Mouse (Mus musculus): Measurements from ENCODE around the gene Mettl17. TPM values are rescaled to one million over a fixed set of nuclear protein-coding genes. Genes with fewer than 3 reads are reported as not detected.
"Not testable (repeated sequence)": the region's sequence is repeated elsewhere in the genome, so short reads cannot be mapped to it uniquely, and the experiment has no call there.

The Mettl17 gene
- polyA plus RNA-seq (2016; fragmentation: Nextera tagmentation; extraction: Ambion mirVana): 19.6 and 20.4 TPM in 2 replicates

GRCm38 (mm10) chr14:51884598-51885331 lies at the start of gene Mettl17:
Mettl17 (plus strand) TSS chr14:51884842.
- H3K9me3 ChIP-seq (replicated peaks): no peaks in the 10 kb centered on the region
- H3K36me3 ChIP-seq: peaks cover 32% of the 10 kb centered on the region
- ATAC-seq: peak; percentile 97
- under 1% methylated on average over 43 of the region's 43 CpGs for WGBS (ENCODE audit: insufficient replicate concordance)
- H3K4me1 ChIP-seq: peaks cover 21% of the 10 kb centered on the region
- H3K4me2 ChIP-seq: peak within 1 kb of the TSS; percentile 90
- no peaks in the 10 kb centered on the region for H3K27me3 ChIP-seq (replicated peaks)
- peak within 1 kb of the TSS; percentile 72 for H3K27ac ChIP-seq
- H3K9ac ChIP-seq: peak within 1 kb of the TSS; percentile 72
- peak within 1 kb of the TSS; percentile 83 for H3K4me3 ChIP-seq

GRCm38 (mm10) chr14:51838480-51838879 lies 46.2 kb upstream of the Mettl17 start:
- not testable (repeated sequence) for H3K9ac ChIP-seq; H3K4me1 ChIP-seq; H3K9me3 ChIP-seq (replicated peaks); H3K4me2 ChIP-seq; H3K27me3 ChIP-seq (replicated peaks); H3K4me3 ChIP-seq; H3K27ac ChIP-seq; ATAC-seq; H3K36me3 ChIP-seq
- 23% methylated on average over 2 of the region's 2 CpGs for WGBS (ENCODE audit: insufficient replicate concordance)

GRCm38 (mm10) chr14:51842250-51842649 lies 42.4 kb upstream of the Mettl17 start:
- Histone ChIP-seq H3K36me3 (no peaks in the 10 kb centered on the region), H3K27me3 (replicated peaks) (no peaks in the 10 kb centered on the region), H3K4me3 (no peak overlapping the region), H3K9ac (no peak overlapping the region), H3K4me2 (no peak overlapping the region), H3K9me3 (replicated peaks) (no peaks in the 10 kb centered on the region), H3K27ac (no peak overlapping the region), H3K4me1 (no peaks in the 10 kb centered on the region)
- no peak for ATAC-seq
- WGBS (ENCODE audit: insufficient replicate concordance): 50% methylated on average over 1 of the region's 1 CpGs

- no peak overlapping the region for H3K27ac ChIP-seq
- no peaks in the 10 kb centered on the region for H3K4me1 ChIP-seq
- H3K27me3 ChIP-seq (replicated peaks): no peaks in the 10 kb centered on the region
- no peak overlapping the region for H3K4me3 ChIP-seq
- WGBS (ENCODE audit: insufficient replicate concordance): 54% methylated on average over 2 of the region's 2 CpGs
- no peak overlapping the region for H3K4me2 ChIP-seq
- no peaks in the 10 kb centered on the region for H3K36me3 ChIP-seq
- no peak for ATAC-seq
- no peaks in the 10 kb centered on the region for H3K9me3 ChIP-seq (replicated peaks)
- H3K9ac ChIP-seq: no peak overlapping the region
Observed at GRCm38 (mm10) chr14:51842781-51843180, 41.9 kb upstream of the Mettl17 start.

GRCm38 (mm10) chr14:51843882-51844281 lies 40.8 kb upstream of the Mettl17 start:
- Histone ChIP-seq H3K4me1 (no peaks in the 10 kb centered on the region), H3K9me3 (replicated peaks) (no peaks in the 10 kb centered on the region), H3K27me3 (replicated peaks) (no peaks in the 10 kb centered on the region), H3K9ac (no peak overlapping the region), H3K36me3 (no peaks in the 10 kb centered on the region), H3K27ac (no peak overlapping the region), H3K4me3 (no peak overlapping the region), H3K4me2 (no peak overlapping the region)
- no peak for ATAC-seq

GRCm38 (mm10) chr14:51846566-51846965 lies 38.1 kb upstream of the Mettl17 start:
- no peaks in the 10 kb centered on the region for H3K27me3 ChIP-seq (replicated peaks)
- no peaks in the 10 kb centered on the region for H3K4me1 ChIP-seq
- H3K9ac ChIP-seq: no peak overlapping the region
- 62% methylated on average over 3 of the region's 3 CpGs for WGBS (ENCODE audit: insufficient replicate concordance)
- no peaks in the 10 kb centered on the region for H3K36me3 ChIP-seq
- H3K9me3 ChIP-seq (replicated peaks): no peaks in the 10 kb centered on the region
- no peak overlapping the region for H3K4me3 ChIP-seq
- no peak for ATAC-seq
- no peak overlapping the region for H3K4me2 ChIP-seq
- H3K27ac ChIP-seq: no peak overlapping the region

- H3K4me1 ChIP-seq; H3K9ac ChIP-seq; ATAC-seq; H3K27ac ChIP-seq; H3K4me2 ChIP-seq; H3K4me3 ChIP-seq; H3K36me3 ChIP-seq; H3K9me3 ChIP-seq (replicated peaks); H3K27me3 ChIP-seq (replicated peaks): not testable (repeated sequence)
- 44% methylated on average over 3 of the region's 3 CpGs for WGBS (ENCODE audit: insufficient replicate concordance)
Observed at GRCm38 (mm10) chr14:51851006-51851405, 33.6 kb upstream of the Mettl17 start.

- H3K36me3 ChIP-seq: no peaks in the 10 kb centered on the region
- H3K4me2 ChIP-seq: no peak within 1 kb of the TSS
- H3K27me3 ChIP-seq (replicated peaks): no peaks in the 10 kb centered on the region
- H3K27ac ChIP-seq: no peak within 1 kb of the TSS
- no peak within 1 kb of the TSS for H3K9ac ChIP-seq
- no peaks in the 10 kb centered on the region for H3K9me3 ChIP-seq (replicated peaks)
- no peak within 1 kb of the TSS for H3K4me3 ChIP-seq
- ATAC-seq: no peak
- H3K4me1 ChIP-seq: no peaks in the 10 kb centered on the region
Observed at GRCm38 (mm10) chr14:51853399-51853798, 31.2 kb upstream of the Mettl17 start, which contains the start of gene Ear6. Ear6 (plus strand) TSS chr14:51853699.

- 56% methylated on average over 7 of the region's 7 CpGs for WGBS (ENCODE audit: insufficient replicate concordance)
Observed at GRCm38 (mm10) chr14:51855280-51855679, 29.4 kb upstream of the Mettl17 start.

GRCm38 (mm10) chr14:51863603-51864002 lies 21.0 kb upstream of the Mettl17 start:
- not testable (repeated sequence) for H3K9ac ChIP-seq; H3K4me1 ChIP-seq; H3K4me3 ChIP-seq; H3K36me3 ChIP-seq; H3K4me2 ChIP-seq; H3K9me3 ChIP-seq (replicated peaks); ATAC-seq; H3K27ac ChIP-seq; H3K27me3 ChIP-seq (replicated peaks)
- 6% methylated on average over 1 of the region's 1 CpGs for WGBS (ENCODE audit: insufficient replicate concordance)

More at GRCm38 (mm10) chr14:51855280-51855679, 29.4 kb upstream of the Mettl17 start:
- not testable (repeated sequence) for H3K4me1 ChIP-seq; H3K27me3 ChIP-seq (replicated peaks); H3K36me3 ChIP-seq; H3K9ac ChIP-seq; ATAC-seq; H3K4me2 ChIP-seq; H3K4me3 ChIP-seq; H3K9me3 ChIP-seq (replicated peaks); H3K27ac ChIP-seq

- ATAC-seq: no peak
Observed at GRCm38 (mm10) chr14:51870756-51871155, 13.9 kb upstream of the Mettl17 start.

GRCm38 (mm10) chr14:51871741-51872140 lies 12.9 kb upstream of the Mettl17 start:
- no peaks in the 10 kb centered on the region for H3K4me1 ChIP-seq
- no peak overlapping the region for H3K9ac ChIP-seq
- no peak overlapping the region for H3K4me3 ChIP-seq
- no peak overlapping the region for H3K27ac ChIP-seq
- H3K36me3 ChIP-seq: no peaks in the 10 kb centered on the region
- H3K4me2 ChIP-seq: no peak overlapping the region
- WGBS (ENCODE audit: insufficient replicate concordance): 66% methylated on average over 9 of the region's 9 CpGs
- no peaks in the 10 kb centered on the region for H3K9me3 ChIP-seq (replicated peaks)
- peaks cover 4% of the 10 kb centered on the region; the same call in 1 of the 2 replicates for H3K27me3 ChIP-seq (replicated peaks)
- no peak for ATAC-seq

More at GRCm38 (mm10) chr14:51870756-51871155, 13.9 kb upstream of the Mettl17 start:
- no peaks in the 10 kb centered on the region for H3K36me3 ChIP-seq
- H3K27me3 ChIP-seq (replicated peaks): no peaks in the 10 kb centered on the region; the same call in 1 of the 2 replicates
- no peak overlapping the region for H3K27ac ChIP-seq
- H3K9ac ChIP-seq: no peak overlapping the region
- 52% methylated on average over 2 of the region's 2 CpGs for WGBS (ENCODE audit: insufficient replicate concordance)
- no peaks in the 10 kb centered on the region for H3K9me3 ChIP-seq (replicated peaks)
- no peaks in the 10 kb centered on the region for H3K4me1 ChIP-seq
- no peak overlapping the region for H3K4me3 ChIP-seq
- H3K4me2 ChIP-seq: no peak overlapping the region

GRCm38 (mm10) chr14:51877517-51877916 lies 7.1 kb upstream of the Mettl17 start:
- Histone ChIP-seq H3K9ac (no peak overlapping the region), H3K36me3 (no peaks in the 10 kb centered on the region), H3K4me1 (no peaks in the 10 kb centered on the region), H3K4me2 (no peak overlapping the region), H3K9me3 (replicated peaks) (no peaks in the 10 kb centered on the region), H3K4me3 (no peak overlapping the region), H3K27ac (no peak overlapping the region), H3K27me3 (replicated peaks) (peaks cover 4% of the 10 kb centered on the region; the same call in 1 of the 2 replicates)
- ATAC-seq: no peak
- 68% methylated on average over 3 of the region's 3 CpGs for WGBS (ENCODE audit: insufficient replicate concordance)
